Mouse (Mus musculus): ENCODE measurements around the gene Nsmce4a.
"Not testable (repeated sequence)": the region's sequence is repeated elsewhere in the genome, so short reads cannot be mapped to it uniquely, and the experiment has no call there.

The Nsmce4a gene

DNA sequence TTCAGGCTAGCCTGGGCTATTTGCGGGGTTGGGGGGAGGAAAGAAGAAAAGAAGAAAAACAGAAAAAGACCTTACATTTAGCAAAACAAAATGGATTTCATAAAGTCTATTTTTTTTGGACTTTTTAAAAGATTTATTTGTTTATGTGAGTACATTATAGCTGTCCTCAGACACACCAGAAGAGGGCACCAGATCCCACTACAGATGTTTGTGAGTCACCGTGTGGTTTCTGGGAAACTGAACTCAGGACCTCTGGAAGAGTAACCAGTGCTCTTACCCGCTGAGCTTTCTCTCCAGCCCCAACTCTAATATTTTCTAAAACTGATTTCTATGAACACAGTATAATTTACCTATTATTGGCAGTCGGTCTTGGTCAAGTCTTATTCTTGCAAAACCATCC, 37.7 kb downstream of the Nsmce4a start:
- no peak for DNase-seq (ENCODE audit: low spot score)

- DNase-seq (ENCODE audit: low spot score), result peak; percentile 88
These were observed 39.3 kb downstream of the Nsmce4a start for GRCm38 (mm10) chr7:130533316-130534260.

DNA sequence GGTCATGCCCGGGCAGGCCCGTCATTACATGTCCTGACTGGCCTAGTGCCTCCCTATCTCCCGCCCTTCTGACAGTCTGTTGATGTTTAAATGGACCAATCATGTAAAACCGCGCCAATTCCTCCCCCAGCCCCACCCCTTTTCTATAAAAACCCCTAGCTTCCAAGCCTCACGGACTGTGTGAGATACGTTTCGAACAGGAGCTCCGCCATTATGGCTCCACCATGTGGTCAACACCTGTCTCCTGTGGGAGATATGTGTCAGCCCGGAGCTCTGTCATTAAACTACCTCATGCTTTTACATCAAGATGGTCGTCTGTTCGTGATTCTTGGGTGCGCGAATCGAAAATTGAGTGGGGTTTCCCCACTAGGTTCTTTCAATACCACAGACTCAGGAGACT, 41.8 kb downstream of the Nsmce4a start:
- DNase-seq (ENCODE audit: low spot score), result not testable (repeated sequence)

DNA sequence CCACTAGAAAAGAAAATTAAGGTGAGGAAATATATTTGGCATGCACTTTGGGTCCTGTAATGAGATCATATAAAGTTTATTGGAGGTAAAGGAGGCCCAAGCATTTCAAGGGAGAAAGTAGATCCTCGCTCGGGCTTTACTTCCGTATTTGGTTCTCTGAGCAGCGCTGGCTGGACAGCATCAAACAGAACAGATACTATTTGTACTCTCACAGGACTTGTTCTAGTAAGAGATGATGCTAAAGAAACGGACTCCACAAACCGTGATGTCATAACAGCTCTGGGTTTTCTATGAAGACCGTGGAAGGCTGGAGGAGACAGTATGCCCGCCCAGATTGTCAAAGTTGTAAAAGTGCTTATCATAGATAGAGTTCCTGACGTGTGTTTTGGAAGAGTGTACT, 45.6 kb downstream of the Nsmce4a start:
- no peak for DNase-seq (ENCODE audit: low spot score)

GRCm38 (mm10) chr7:130523451-130523850, 49.5 kb downstream of the Nsmce4a start:
- no peak for DNase-seq (ENCODE audit: low spot score)

- no peak for DNase-seq (ENCODE audit: low spot score)
These were observed 52.0 kb downstream of the Nsmce4a start for GRCm38 (mm10) chr7:130520812-130521422.

- DNase-seq (ENCODE audit: low spot score), result no peak
These were observed 52.9 kb downstream of the Nsmce4a start, which contains the start of gene Ate1 for GRCm38 (mm10) chr7:130520049-130520425. Gene Ate1, minus strand, starts transcription at chr7:130520369.

- peak; percentile 98 for DNase-seq (ENCODE audit: low spot score)
These were observed 53.5 kb downstream of the Nsmce4a start for GRCm38 (mm10) chr7:130519096-130520048.

- DNase-seq (ENCODE audit: low spot score), result no peak
These were observed 54.5 kb downstream of the Nsmce4a start for GRCm38 (mm10) chr7:130518213-130519095.

- no peak for DNase-seq (ENCODE audit: low spot score)
These were observed 62.7 kb downstream of the Nsmce4a start for GRCm38 (mm10) chr7:130510243-130510642.

DNA sequence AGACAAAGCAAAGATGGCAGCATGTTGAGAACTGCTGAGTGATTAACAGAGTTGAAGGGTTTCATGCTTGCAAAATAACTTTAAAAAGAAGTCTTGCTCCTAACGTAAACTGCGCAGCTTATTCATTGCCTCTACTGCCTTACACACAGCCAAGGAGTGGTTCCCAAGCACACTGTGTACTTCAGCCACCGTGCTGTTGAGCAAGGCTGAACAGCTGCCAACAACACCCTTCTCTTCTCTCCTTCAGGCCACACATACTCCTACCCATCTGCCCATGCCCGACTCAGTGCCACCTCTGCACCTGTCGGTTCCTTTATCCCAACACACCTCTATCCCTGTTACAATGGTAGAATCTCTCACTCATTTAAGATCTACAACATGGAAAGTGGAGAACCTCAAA, 69.9 kb downstream of the Nsmce4a start:
- no peak for DNase-seq (ENCODE audit: low spot score)

- DNase-seq (ENCODE audit: low spot score), result no peak
These were observed 71.4 kb downstream of the Nsmce4a start for GRCm38 (mm10) chr7:130501499-130501898.

- no peak for DNase-seq (ENCODE audit: low spot score)
These were observed 79.6 kb downstream of the Nsmce4a start for GRCm38 (mm10) chr7:130493346-130493745.

- DNase-seq (ENCODE audit: low spot score), result no peak
These were observed 80.9 kb downstream of the Nsmce4a start for GRCm38 (mm10) chr7:130492026-130492425.
